Mouse (Mus musculus) liver, embryonic 13.5 days (tissue): ENCODE measurements at regions not wholly inside any gene's neighbourhood (a gene's known extent, or its start where the extent isn't known, plus 50 kb on each side); places are given as distances from the start of the nearest gene placed in this dataset.
"Not testable (repeated sequence)": the region's sequence is repeated elsewhere in the genome, so short reads cannot be mapped to it uniquely, and the experiment has no call there.

Experiments used
- ATAC-seq: fragments of 200-750 bp; cut with Nextera tagmentation; 2 replicates; pipeline ENCODE4 v1.8.0; 2017; ENCODE audit warnings: low read depth, mild to moderate bottlenecking, moderate number of reproducible peaks, moderate library complexity
- DNase-seq: peaks from one replicate; pipeline ENCODE4 v3.0.0; 2022
- H3K27ac ChIP-seq: fragments of 300-500 bp; sonication (generic); 2 replicates; pipeline ENCODE4 v1.5.1; 2015; ENCODE audit warnings: moderate library complexity, mild to moderate bottlenecking, inconsistent platforms
- H3K27me3 ChIP-seq: fragments of 300-500 bp; sonication (generic); 2 replicates; pipeline ENCODE4 v1.6.1; 2015; ENCODE audit warnings: mild to moderate bottlenecking, inconsistent platforms
- H3K36me3 ChIP-seq: fragments of 300-500 bp; sonication (generic); 2 replicates; pipeline ENCODE4 v1.6.1; 2015; ENCODE audit warnings: mild to moderate bottlenecking, inconsistent platforms
- H3K4me1 ChIP-seq: fragments of 300-500 bp; sonication (generic); replicated peaks from 2 replicates; pipeline ENCODE4 v1.6.1; 2015; ENCODE audit warnings: inconsistent platforms
- H3K4me2 ChIP-seq: fragments of 300-500 bp; sonication (generic); 2 replicates; pipeline ENCODE4 v1.6.1; 2015; ENCODE audit warnings: inconsistent platforms, mild to moderate bottlenecking, moderate library complexity
- H3K4me3 ChIP-seq: fragments of 300-500 bp; sonication (generic); replicated peaks from 2 replicates; pipeline ENCODE4 v1.5.1; 2015; ENCODE audit warnings: mild to moderate bottlenecking, inconsistent platforms
- H3K9ac ChIP-seq: fragments of 300-500 bp; sonication (generic); 2 replicates; pipeline ENCODE4 v1.6.1; 2015; ENCODE audit warnings: mild to moderate bottlenecking, inconsistent platforms
- H3K9me3 ChIP-seq: fragments of 300-500 bp; sonication (generic); replicated peaks from 2 replicates; pipeline ENCODE4 v1.6.1; 2016; ENCODE audit warnings: inconsistent platforms
- whole genome bisulfite sequencing: fragments of 180-500 bp; shearing (Covaris S2); methylation state at CpG from one replicate; pipeline ENCODE4 v1.1.7; 2015; ENCODE audit not compliant: insufficient replicate concordance; 5-methylcytosine and 5-hydroxymethylcytosine counted together

DNA sequence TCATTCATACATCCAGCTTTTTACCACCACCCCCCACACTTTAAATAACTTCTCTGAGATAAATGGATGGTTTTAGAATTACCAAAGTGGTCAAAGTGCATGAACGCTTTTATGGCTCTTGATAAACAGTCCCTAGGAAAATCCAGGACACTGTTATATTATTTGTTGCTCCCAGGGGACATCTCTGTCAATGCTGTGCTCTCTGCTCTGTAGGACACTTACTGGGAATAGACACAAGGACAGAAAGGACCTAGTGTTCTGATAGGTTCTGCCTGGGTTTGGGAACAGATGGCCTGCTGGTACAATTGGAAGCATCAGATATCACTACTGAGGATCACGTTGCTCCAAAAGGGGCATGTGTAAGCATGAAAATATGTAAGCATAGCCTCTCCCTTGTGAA lies 132.8 kb downstream of the Akr1d1 start:
- ATAC-seq, result no peak
- Histone ChIP-seq H3K27ac (no peak overlapping the region), H3K27me3 (no peaks in the 10 kb centered on the region), H3K9me3 (no peaks in the 10 kb centered on the region), H3K9ac (no peak overlapping the region), H3K36me3 (no peaks in the 10 kb centered on the region), H3K4me1 (no peaks in the 10 kb centered on the region), H3K4me2 (no peak overlapping the region), H3K4me3 (no peak overlapping the region)
- WGBS, result 70% methylated on average over 2 of the region's 2 CpGs
- no peak for DNase-seq

DNA sequence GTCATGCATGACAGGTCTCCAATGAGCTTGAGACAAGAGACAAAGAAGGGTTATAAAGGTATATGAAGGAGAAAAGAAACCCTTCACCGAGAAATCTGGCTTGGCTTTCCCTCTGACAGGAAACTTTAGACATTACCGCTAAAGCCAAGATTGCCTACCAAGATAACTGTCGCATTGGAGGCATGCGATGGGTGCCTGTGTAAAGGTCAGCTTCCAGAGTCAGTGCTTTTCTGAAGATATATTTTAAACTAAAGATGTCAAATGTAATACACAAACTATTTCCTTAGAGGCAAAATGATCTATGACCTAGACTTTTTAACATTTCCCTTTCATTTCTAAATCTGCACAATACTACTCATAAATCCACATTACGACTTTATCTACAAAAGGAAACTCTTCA lies 135.6 kb downstream of the Akr1d1 start:
- Histone ChIP-seq H3K4me3 (no peak overlapping the region), H3K9me3 (no peaks in the 10 kb centered on the region), H3K9ac (no peak overlapping the region), H3K4me1 (no peaks in the 10 kb centered on the region), H3K4me2 (no peak overlapping the region), H3K36me3 (no peaks in the 10 kb centered on the region), H3K27ac (no peak overlapping the region), H3K27me3 (no peaks in the 10 kb centered on the region)
- 68% methylated on average over 5 of the region's 5 CpGs for WGBS
- ATAC-seq (no peak), DNase-seq (no peak)

DNA sequence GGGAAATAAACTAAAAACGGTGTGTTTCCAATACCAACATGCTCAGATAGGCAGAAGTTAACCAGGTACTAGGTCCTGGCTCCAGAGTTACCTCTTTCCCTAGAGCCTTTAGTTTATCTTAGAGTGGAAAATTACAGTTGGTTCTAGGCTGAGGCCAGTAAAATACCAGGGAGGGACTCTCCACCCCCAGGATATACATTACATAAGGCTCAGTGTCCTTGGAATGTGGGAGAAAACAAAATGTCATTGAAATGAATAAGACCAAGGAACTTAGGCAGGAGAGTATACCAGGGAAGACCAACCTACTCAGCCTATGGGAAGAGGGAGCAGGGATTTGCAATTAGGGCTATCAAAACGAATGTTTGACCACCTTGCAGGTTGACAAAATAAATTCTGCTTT lies 139.4 kb downstream of the Akr1d1 start:
- no peak overlapping the region for H3K4me3 ChIP-seq
- H3K27ac ChIP-seq, result no peak overlapping the region
- H3K4me1 ChIP-seq, result no peaks in the 10 kb centered on the region
- H3K9ac ChIP-seq, result no peak overlapping the region
- H3K27me3 ChIP-seq, result no peaks in the 10 kb centered on the region
- DNase-seq (no peak), ATAC-seq (no peak)
- H3K9me3 ChIP-seq, result no peaks in the 10 kb centered on the region
- 40% methylated on average over 2 of the region's 2 CpGs for WGBS
- H3K4me2 ChIP-seq, result no peak overlapping the region
- no peaks in the 10 kb centered on the region for H3K36me3 ChIP-seq

DNA sequence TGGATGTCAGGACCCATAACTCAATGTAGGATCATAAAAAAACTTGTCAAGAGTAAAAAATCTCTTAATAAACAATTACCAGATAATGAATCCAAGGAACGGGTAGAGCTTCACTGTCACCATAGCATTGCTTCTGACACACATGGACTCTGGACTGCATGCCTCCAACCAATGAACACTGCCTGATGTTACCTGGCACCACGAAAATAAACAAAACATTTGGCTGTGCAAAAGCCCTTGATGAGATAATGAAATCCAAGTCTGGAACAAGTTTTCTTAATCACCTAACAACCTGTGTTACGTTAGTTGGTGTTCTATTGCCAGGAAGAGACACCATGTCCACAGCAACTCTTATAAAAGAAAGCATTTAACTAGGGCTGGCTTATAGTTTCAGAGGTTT lies 140.7 kb downstream of the Akr1d1 start:
- no peaks in the 10 kb centered on the region for H3K27me3 ChIP-seq
- H3K36me3 ChIP-seq, result no peaks in the 10 kb centered on the region
- no peaks in the 10 kb centered on the region for H3K9me3 ChIP-seq
- no peak overlapping the region for H3K4me3 ChIP-seq
- no peak overlapping the region for H3K27ac ChIP-seq
- no peak overlapping the region for H3K9ac ChIP-seq
- ATAC-seq (no peak), DNase-seq (no peak)
- H3K4me1 ChIP-seq, result no peaks in the 10 kb centered on the region
- H3K4me2 ChIP-seq, result no peak overlapping the region
- 54% methylated on average over 3 of the region's 3 CpGs for WGBS

DNA sequence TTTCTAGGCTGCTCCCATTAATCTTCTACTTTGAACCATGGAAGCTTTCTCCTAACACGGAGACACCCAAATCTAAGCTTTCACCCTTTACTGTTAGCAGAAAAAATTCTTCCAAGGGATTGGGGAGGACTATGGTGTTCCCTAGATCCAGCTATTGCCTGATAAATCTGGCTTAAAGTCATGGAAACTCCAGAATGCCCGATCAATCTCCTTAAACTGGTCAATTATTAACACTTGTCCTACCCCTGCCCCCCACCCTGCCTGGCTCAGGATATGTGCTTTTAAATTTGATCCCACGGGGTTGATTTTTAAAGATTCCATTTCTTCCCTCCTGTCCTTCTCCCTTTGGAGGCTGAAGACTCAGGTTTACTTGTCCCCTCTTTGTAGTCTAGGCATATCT lies 149.9 kb downstream of the Akr1d1 start:
- no peak overlapping the region for H3K4me2 ChIP-seq
- no peak overlapping the region for H3K9ac ChIP-seq
- DNase-seq (no peak), ATAC-seq (no peak)
- no peaks in the 10 kb centered on the region; the same call in 1 of the 2 replicates for H3K9me3 ChIP-seq
- H3K4me3 ChIP-seq, result no peak overlapping the region
- H3K27ac ChIP-seq, result no peak overlapping the region
- no peaks in the 10 kb centered on the region for H3K4me1 ChIP-seq
- WGBS, result 46% methylated on average over 3 of the region's 3 CpGs
- no peaks in the 10 kb centered on the region for H3K36me3 ChIP-seq
- no peaks in the 10 kb centered on the region for H3K27me3 ChIP-seq

DNA sequence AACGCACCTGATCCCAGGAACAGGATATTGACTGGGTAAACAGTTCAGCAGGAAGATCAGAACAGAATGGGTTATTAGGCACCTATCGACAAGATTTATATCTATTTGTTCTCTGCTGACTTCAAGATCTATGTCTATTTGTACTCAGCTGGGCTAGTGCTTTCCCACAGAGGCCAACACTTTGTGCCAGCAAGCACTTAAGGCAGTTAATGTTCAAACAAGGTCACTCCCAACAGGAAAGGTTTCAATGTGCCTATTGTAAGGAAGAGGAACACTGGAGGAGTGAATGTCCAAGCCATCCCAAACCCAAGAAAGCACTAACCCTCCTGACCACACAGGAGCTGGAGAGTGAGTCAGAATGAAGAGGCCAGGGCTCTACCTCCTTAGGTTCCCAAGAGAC lies 151.4 kb downstream of the Akr1d1 start:
- not testable (repeated sequence) for H3K4me1 ChIP-seq, H3K27me3 ChIP-seq, DNase-seq, H3K36me3 ChIP-seq, H3K4me3 ChIP-seq, H3K9ac ChIP-seq, ATAC-seq, H3K4me2 ChIP-seq, H3K27ac ChIP-seq, H3K9me3 ChIP-seq
- WGBS, result 57% methylated on average over 2 of the region's 2 CpGs

DNA sequence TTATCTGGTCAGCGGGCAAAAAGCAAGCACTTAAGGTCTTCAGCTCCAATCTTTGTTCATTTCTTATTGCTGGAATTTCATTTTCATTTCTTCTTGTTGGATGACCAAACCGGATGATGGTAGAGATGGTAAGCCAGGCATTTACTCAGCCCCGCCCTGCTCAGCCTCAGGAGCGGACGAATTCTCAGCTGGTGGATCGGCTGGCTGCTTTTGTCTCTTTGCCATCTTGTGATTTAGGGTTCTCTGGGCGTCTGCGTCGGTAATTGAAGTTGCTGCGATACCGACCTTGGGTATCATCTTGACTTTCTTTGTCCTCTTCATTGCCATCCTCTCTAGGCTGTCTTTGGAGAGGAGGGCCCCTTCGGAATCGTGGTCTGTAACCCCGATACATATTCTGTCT lies 156.1 kb downstream of the Akr1d1 start:
- no peaks in the 10 kb centered on the region for H3K36me3 ChIP-seq
- H3K4me1 ChIP-seq, result no peaks in the 10 kb centered on the region
- H3K27ac ChIP-seq, result no peak overlapping the region
- H3K4me2 ChIP-seq, result no peak overlapping the region
- WGBS, result 81% methylated on average over 14 of the region's 14 CpGs
- ATAC-seq (no peak), DNase-seq (no peak)
- no peak overlapping the region for H3K4me3 ChIP-seq
- H3K9me3 ChIP-seq, result no peaks in the 10 kb centered on the region; the same call in 1 of the 2 replicates
- no peak overlapping the region for H3K9ac ChIP-seq
- no peaks in the 10 kb centered on the region for H3K27me3 ChIP-seq

DNA sequence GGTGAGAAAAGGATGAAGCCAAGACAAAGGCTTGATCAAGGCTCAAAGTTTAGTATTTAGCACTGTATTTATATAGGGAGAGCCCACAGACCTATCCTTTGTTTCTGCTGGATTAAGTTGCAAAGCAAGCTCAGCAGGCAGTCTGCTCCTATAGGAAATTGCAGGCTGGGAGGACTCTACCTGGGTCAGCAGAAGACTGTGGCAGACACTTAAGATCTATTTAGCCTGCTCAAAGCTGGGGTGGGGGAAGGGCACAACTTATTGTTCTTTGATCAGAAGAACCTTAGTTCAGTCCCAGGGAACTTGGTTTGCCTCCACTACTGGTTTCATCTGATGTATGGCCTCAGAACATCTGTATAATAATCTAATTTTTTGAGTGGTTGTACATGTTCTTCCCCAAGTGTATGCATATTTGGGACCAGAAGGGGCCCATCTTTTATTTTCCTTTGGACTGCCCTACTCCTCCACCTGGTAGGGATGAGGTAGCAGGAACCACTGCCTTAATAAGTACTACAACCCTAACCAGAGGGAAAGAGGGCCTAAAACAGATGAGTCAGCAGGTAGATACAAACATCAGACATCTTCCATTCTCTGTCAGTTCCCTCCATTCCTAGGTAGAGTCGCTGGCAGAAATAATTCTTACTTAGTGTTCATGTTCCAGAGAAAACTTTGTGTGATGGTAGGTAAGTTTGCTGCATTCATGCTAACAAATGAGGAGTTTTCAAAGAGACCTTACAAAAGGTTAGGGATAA lies 159.1 kb downstream of the Akr1d1 start:
- H3K4me3 ChIP-seq, result no peak overlapping the region
- DNase-seq (no peak), ATAC-seq (no peak)
- WGBS, result 30% methylated on average over 1 of the region's 1 CpGs
- no peaks in the 10 kb centered on the region for H3K27me3 ChIP-seq
- H3K4me2 ChIP-seq, result no peak overlapping the region
- H3K4me1 ChIP-seq, result no peaks in the 10 kb centered on the region
- no peak overlapping the region for H3K9ac ChIP-seq
- no peaks in the 10 kb centered on the region for H3K36me3 ChIP-seq
- H3K9me3 ChIP-seq, result no peaks in the 10 kb centered on the region
- no peak overlapping the region for H3K27ac ChIP-seq

DNA sequence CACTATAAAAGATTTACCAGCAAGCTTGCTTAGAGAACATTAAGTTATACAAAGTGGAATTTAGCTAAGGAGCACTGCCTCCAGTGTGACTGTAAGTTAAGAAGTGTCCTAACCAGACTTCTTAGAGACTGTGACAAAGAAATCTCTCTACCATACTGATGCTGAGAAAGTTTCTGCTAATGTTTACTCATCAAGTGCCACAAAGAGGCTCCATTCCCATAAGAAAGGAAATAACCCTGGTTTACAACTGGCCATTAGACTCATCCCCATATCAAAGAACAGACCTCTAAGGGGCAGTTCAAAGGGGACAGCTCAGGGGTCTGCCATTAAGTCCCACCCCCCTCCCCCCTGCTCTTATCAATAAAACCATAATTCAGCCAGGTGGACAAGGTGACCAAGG lies 159.7 kb downstream of the Akr1d1 start:
- H3K9me3 ChIP-seq, result no peaks in the 10 kb centered on the region
- ATAC-seq, result no peak
- no peaks in the 10 kb centered on the region for H3K36me3 ChIP-seq
- H3K27ac ChIP-seq, result no peak overlapping the region
- H3K4me2 ChIP-seq, result no peak overlapping the region
- DNase-seq, result no peak
- no peak overlapping the region for H3K9ac ChIP-seq
- no peaks in the 10 kb centered on the region for H3K27me3 ChIP-seq
- no peak overlapping the region for H3K4me3 ChIP-seq
- H3K4me1 ChIP-seq, result no peaks in the 10 kb centered on the region

DNA sequence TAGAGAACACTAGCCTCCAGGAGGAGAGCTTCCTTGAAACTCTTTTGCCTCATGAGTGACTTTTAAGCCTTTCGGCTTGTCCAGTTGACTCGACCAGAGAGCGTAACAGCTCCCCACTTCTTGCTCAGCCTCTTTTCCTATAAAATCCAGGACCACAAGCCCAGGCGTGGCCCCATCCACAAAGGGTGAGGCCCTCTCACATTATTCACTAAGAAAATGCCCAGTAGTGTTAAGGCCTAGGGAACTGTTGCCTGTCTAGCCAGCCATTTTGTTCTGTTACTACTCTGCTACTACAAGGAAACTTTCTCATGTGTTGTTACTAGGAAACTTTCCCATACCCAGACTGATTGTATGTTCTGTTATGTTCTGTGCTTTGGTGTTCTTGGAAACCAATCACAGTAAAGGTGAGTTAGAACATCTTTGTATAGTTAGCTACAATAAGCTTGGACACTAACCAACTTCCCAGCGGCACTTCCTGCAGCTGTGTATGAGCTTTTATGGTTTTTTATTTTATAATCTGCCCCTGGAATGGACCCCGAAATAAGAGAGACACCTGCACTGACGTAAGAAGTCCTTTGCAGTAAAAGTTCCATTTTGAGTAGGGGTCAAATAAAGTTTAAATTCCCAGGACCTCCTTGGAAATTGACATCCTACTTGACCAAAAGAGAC lies 162.1 kb downstream of the Akr1d1 start:
- Histone ChIP-seq H3K27me3 (no peaks in the 10 kb centered on the region), H3K4me2 (no peak overlapping the region), H3K4me3 (no peak overlapping the region), H3K9ac (no peak overlapping the region), H3K4me1 (no peaks in the 10 kb centered on the region), H3K36me3 (no peaks in the 10 kb centered on the region), H3K9me3 (no peaks in the 10 kb centered on the region), H3K27ac (no peak overlapping the region)
- ATAC-seq (no peak), DNase-seq (no peak)
- WGBS, result 67% methylated on average over 7 of the region's 7 CpGs

DNA sequence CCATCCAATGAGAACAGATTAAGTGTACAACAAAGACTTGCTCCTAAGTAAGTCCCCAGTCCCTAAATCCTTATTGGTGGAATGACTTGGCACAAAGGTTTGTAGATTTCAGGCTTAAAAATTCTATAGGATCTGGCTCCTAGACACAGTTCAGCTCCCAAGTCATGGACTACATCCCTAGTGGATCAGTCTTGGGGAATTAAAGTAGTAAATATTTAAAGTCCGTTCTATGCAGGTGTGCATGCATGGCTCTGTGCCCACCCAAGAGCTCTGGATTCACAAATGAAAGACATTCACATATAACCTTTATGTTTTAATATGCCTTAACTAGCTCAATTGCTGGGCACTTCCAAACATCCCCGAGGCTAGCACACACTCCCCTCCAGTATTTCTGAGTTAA lies 162.8 kb downstream of the Akr1d1 start:
- Histone ChIP-seq H3K27me3 (no peaks in the 10 kb centered on the region), H3K9me3 (no peaks in the 10 kb centered on the region), H3K4me2 (no peak overlapping the region), H3K4me3 (no peak overlapping the region), H3K4me1 (no peaks in the 10 kb centered on the region), H3K9ac (no peak overlapping the region), H3K36me3 (no peaks in the 10 kb centered on the region), H3K27ac (no peak overlapping the region)
- whole genome bisulfite sequencing, result 62% methylated on average over 2 of the region's 2 CpGs
- ATAC-seq (no peak), DNase-seq (no peak)

DNA sequence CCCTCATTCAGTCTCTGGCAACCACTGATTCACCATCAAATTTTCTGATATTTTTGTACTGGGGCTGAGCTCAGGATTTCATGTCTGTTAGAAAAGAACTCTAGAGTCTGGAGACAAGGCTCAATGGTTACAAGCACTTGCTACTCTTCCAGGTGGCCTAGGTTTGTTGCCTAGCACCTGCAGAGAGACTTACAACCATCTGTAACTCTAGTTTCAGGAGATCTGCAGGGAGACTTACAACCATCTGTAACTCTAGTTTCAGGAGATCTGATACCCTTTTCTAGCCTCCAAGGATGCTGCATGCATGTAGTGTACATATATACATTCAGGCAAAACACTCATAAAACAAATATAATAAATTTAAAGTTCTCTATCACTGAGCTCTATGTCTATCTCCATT lies 166.1 kb downstream of the Akr1d1 start:
- H3K4me2 ChIP-seq, result no peak overlapping the region
- no peak for ATAC-seq
- no peak overlapping the region for H3K9ac ChIP-seq
- no peak for DNase-seq
- no peak overlapping the region for H3K4me3 ChIP-seq
- H3K27me3 ChIP-seq, result no peaks in the 10 kb centered on the region
- no peaks in the 10 kb centered on the region for H3K36me3 ChIP-seq
- no peaks in the 10 kb centered on the region for H3K4me1 ChIP-seq
- H3K27ac ChIP-seq, result no peak overlapping the region
- no peaks in the 10 kb centered on the region for H3K9me3 ChIP-seq
